Mouse (Mus musculus): ENCODE measurements at regions not wholly inside any gene's neighbourhood (a gene's known extent, or its start where the extent isn't known, plus 50 kb on each side); places are given as distances from the start of the nearest gene placed in this dataset.

GRCm38 (mm10) chr9:42182400-42182799, 58.3 kb upstream of the Sorl1 start:
- TF ChIP-seq ZNF384 (IDR thresholded peaks at IDR 0.05; ENCODE audit: low read depth, low read length): no peak
- TF ChIP-seq TAL1 (IDR thresholded peaks at IDR 0.05; ENCODE audit: low read length): no peak
- no peak for TF ChIP-seq POLR2A (IDR thresholded peaks at IDR 0.05; ENCODE audit: control insufficient read depth in 1 of 2, insufficient read depth in 1 of 2, low read depth in 1 of 2, low read length in 2 of 2, poor library complexity in 1 of 2)
- no peak for TF ChIP-seq POLR2AphosphoS5 (IDR thresholded peaks at IDR 0.05; ENCODE audit: borderline replicate concordance, low read depth, low read length)
- no peak for TF ChIP-seq CTCF (IDR thresholded peaks at IDR 0.05 in 2 of 3, conservative IDR thresholded peaks at IDR 0.05 in 1 of 3; ENCODE audit: control insufficient read depth in 1 of 3, insufficient read depth in 1 of 3, low read depth in 2 of 3, low read length in 3 of 3, poor library complexity in 1 of 3, severe bottlenecking in 1 of 3)
- no peak for TF ChIP-seq MAX (IDR thresholded peaks at IDR 0.05; ENCODE audit: low read length)
- TF ChIP-seq EP300 (IDR thresholded peaks at IDR 0.05; ENCODE audit: low read depth in 1 of 2, low read length in 2 of 2): no peak
- no peak for TF ChIP-seq MXI1 (IDR thresholded peaks at IDR 0.05; ENCODE audit: low read depth, low read length)
- no peak for TF ChIP-seq MAZ (IDR thresholded peaks at IDR 0.05; ENCODE audit: low read depth, low read length)
- TF ChIP-seq USF1 (IDR thresholded peaks at IDR 0.05; ENCODE audit: low read depth, low read length): no peak
- no peak for TF ChIP-seq RCOR1 (IDR thresholded peaks at IDR 0.05; ENCODE audit: low read depth, low read length)

All from MEL (cell line).